In genomic region chr5:16105701-16106100, GRCm38 (mm10) we compare ENCODE assay signal across 22 mouse cellular contexts.
"Had no signal": no experiment of that assay in that cellular context is flagged by ENCODE, and none has a peak within 500 bp of the region (broad histone marks: within the 10 kb centered on the region; RNA-seq: fewer than 3 reads in every experiment).

No protein-coding gene starts in this region.

- H3K27me3 ChIP-seq: limb, embryonic 13.5 days; liver, embryonic 12.5 days; liver, embryonic 15.5 days; lung, embryonic 15.5 days; megakaryocyte, embryonic 14.5 days; neural tube, embryonic 13.5 days; stomach, embryonic 15.5 days had no signal

- H3K9ac ChIP-seq: limb, embryonic 13.5 days; liver, embryonic 12.5 days; liver, embryonic 15.5 days; lung, embryonic 15.5 days; neural tube, embryonic 13.5 days; stomach, embryonic 15.5 days had no signal

- DNase-seq: kidney, postnatal 25 days; layer of hippocampus, adult 9-11 months; liver; lung, adult 18-20 months; lung, postnatal 10 days; lung, postnatal 36 days; midbrain, embryonic 14.5 days; retina, postnatal 1 day; right cerebral cortex, postnatal 25 days; spleen, adult 18-20 months; thymus, postnatal 25 days had no signal

- H3K4me2 ChIP-seq: limb, embryonic 13.5 days; liver, embryonic 12.5 days; liver, embryonic 15.5 days; lung, embryonic 15.5 days; neural tube, embryonic 13.5 days; stomach, embryonic 15.5 days had no signal

- ATAC-seq: liver, embryonic 12.5 days had no signal

- H3K27ac ChIP-seq: kidney, postnatal 0 days; layer of hippocampus, adult 2 months; limb, embryonic 10.5 days; limb, embryonic 13.5 days; liver, embryonic 12.5 days; liver, embryonic 15.5 days; lung, embryonic 15.5 days; neural tube, embryonic 13.5 days; stomach, embryonic 15.5 days had no signal

- H3K9me3 ChIP-seq: limb, embryonic 10.5 days; limb, embryonic 13.5 days; liver, embryonic 12.5 days; liver, embryonic 15.5 days; lung, embryonic 15.5 days; megakaryocyte, embryonic 14.5 days; neural tube, embryonic 13.5 days; stomach, embryonic 15.5 days had no signal

- H3K36me3 ChIP-seq: limb, embryonic 10.5 days; limb, embryonic 13.5 days; liver, embryonic 12.5 days; liver, embryonic 15.5 days; lung, embryonic 15.5 days; neural tube, embryonic 13.5 days; stomach, embryonic 15.5 days had no signal

- H3K4me1 ChIP-seq: limb, embryonic 10.5 days; liver, embryonic 12.5 days; liver, embryonic 15.5 days; lung, embryonic 15.5 days; megakaryocyte, embryonic 14.5 days; stomach, embryonic 15.5 days had no signal

- H3K4me3 ChIP-seq: layer of hippocampus, adult 2 months; limb, embryonic 10.5 days; limb, embryonic 13.5 days; liver, embryonic 12.5 days; liver, embryonic 15.5 days; lung, embryonic 15.5 days; megakaryocyte, embryonic 14.5 days; myocyte; neural tube, embryonic 13.5 days; stomach, embryonic 15.5 days had no signal
